Mouse (Mus musculus): ENCODE measurements around the gene Slco3a1. TPM values are rescaled to one million over a fixed set of nuclear protein-coding genes. Genes with fewer than 3 reads are reported as not detected.

Slco3a1 gene
- polyA plus RNA-seq, 1 experiment from 2014 or later: 5.6 TPM

DNA sequence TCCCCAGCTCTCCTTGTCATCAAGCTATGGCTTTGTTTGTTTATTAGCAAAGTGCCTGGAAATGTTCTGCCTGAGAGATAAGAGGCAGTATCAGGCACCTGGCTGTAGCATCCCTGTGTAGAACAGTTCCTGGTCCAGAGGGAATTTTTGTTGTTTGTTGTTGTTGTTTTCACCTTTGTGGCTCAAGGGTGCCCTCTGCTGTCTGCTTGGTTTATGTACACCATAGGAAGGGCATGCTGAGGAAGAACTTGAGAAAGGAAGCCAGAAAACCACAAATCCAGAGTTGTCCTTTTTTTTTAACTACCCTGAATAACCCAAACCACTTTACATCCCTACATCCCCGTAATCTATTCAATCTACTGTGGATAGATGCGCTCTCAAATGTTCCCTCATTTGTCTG, 191.1 kb downstream of the Slco3a1 start:
- Histone ChIP-seq H3K27ac (no peak overlapping the region), H3K4me1 (no peaks in the 10 kb centered on the region; the same call in 1 of the 2 replicates), H3K36me3 (no peaks in the 10 kb centered on the region), H3K9me3 (replicated peaks) (no peaks in the 10 kb centered on the region), H3K4me3 (no peak overlapping the region), H3K27me3 (ENCODE audit: low read depth, poor library complexity, severe bottlenecking) (peaks cover 13% of the 10 kb centered on the region)
- peak; percentile 48 for DNase-seq (ENCODE audit: low spot score)
- 81% methylated on average over 2 of the region's 2 CpGs for WGBS

DNA sequence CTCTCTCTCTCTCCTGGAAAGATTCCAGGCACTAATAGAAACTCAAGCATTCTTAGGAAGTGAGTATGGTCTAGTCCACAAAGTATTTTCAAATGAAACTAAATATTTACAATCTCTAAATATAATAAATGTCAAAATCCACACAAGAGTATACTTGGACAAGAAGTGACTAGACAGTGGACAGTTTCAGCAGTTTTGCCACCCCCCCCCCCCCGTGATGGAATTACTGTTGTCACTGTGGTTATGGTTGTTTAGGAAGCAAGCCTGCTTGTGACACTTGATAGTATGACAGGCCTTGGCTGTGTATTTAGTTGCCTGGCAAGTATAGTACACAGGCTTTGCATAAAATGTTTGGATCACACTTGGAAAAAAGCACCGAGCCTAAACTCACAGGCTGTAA, 192.9 kb downstream of the Slco3a1 start:
- H3K9me3 ChIP-seq (replicated peaks): no peaks in the 10 kb centered on the region
- 91% methylated on average over 2 of the region's 2 CpGs for WGBS

DNA sequence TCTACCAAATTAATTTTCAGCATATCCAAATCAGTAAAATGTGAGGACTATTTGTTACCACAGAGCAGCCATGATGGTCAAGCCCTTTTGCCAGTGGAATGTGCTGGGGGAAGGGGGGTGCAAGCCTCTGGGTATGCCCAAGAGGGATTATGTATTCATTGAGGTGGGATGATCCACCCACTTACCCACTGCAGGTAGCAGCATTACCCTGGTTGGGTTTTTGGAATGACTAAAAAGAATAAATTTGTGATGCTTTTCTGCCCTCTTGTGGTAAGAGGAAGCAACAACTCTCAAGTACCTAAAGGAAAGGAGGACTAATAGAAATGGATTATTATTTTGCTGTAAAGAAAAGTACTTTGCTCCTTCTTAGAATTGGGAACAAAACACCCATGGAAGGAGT, 197.6 kb downstream of the Slco3a1 start:
- Histone ChIP-seq H3K36me3 (no peaks in the 10 kb centered on the region), H3K27me3 (ENCODE audit: low read depth, poor library complexity, severe bottlenecking) (no peaks in the 10 kb centered on the region), H3K27ac (no peak overlapping the region), H3K4me3 (no peak overlapping the region), H3K4me1 (peaks cover 20% of the 10 kb centered on the region), H3K9me3 (replicated peaks) (no peaks in the 10 kb centered on the region)
- no peak for DNase-seq (ENCODE audit: low spot score)

More for the DNA sequence above, 192.9 kb downstream of the Slco3a1 start:
- DNase-seq (ENCODE audit: low spot score): no peak
- Histone ChIP-seq H3K27ac (no peak overlapping the region), H3K27me3 (ENCODE audit: low read depth, poor library complexity, severe bottlenecking) (peaks cover 2% of the 10 kb centered on the region; the same call in 1 of the 2 replicates), H3K4me1 (no peaks in the 10 kb centered on the region; the same call in 1 of the 2 replicates), H3K36me3 (no peaks in the 10 kb centered on the region), H3K4me3 (no peak overlapping the region)

DNA sequence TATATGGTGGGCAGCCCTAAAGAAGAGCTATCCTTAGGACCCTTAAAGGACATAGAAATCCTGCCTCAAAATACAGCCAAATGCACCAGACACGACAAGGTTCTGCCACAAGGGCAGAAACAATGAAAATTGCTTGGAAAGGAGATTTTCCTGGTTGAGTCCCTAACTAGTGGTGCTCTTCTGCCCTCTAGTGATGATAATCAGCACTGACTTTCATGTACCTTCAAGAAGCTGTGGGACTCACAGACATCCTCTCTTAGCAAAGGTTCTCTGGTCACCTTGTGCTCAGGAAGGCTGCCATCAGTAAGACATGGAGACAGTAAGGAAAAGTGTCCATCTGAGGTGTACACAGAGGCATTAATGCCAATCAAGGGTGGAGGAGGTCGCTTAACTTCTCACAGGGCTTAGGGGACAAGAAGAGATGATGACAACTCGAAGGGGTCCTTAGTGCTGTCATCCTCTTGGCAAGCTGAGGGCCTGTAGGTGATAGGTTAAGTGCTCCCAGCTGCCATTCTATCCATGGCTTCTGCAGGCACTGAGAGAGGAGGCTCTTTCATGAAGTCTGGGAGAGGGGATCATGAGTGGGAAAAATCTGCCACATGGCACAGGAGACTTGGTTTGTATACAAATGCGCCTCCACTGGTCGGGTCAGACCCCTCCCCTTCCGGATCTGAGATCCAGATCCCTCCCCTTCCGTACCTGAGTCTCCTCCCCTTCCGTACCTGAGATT, 199.9 kb downstream of the Slco3a1 start:
- DNase-seq (ENCODE audit: low spot score): no peak

DNA sequence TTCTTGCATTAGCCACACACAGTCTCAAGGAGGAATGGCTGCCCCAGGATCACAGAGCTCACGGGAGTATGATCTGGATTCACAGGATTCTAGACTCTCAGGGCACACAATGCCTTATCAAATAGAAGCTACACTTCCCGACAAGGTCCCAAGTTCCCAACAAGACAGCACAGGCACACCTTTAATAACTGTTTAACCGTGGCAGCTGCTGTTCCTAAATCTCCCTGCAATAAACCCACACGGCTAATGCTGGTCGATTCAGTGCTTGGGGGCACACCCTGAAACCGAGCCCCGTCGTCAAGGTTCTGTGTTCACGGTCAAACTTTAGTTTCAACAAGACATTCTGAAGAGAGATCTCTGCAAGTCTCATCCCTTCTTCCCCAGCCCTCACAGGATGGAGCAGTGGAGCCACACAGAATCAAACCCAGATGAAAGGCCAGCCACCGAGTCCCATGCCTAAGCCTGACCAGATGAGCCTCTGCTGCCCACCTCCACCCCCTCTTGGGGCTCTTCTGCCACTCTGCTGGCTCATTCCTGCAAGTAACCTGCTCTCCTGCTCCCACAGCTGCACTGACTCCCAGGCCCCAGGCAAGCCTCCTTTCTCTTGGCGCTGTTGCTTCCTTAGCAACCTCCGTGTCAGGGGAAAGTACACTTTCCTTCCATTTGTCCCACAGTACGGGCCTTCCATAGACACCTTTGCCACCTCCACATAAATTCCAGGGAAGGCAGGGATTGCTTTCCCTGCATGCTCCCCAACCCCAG, 200.7 kb downstream of the Slco3a1 start:
- 67% methylated on average over 13 of the region's 13 CpGs for WGBS
- no peaks in the 10 kb centered on the region for H3K36me3 ChIP-seq
- H3K9me3 ChIP-seq (replicated peaks): no peaks in the 10 kb centered on the region
- DNase-seq (ENCODE audit: low spot score): peak; percentile 54
- H3K4me1 ChIP-seq: peaks cover 20% of the 10 kb centered on the region
- no peak overlapping the region for H3K4me3 ChIP-seq
- H3K27ac ChIP-seq: peak overlapping the region; percentile 85
- H3K27me3 ChIP-seq (ENCODE audit: low read depth, poor library complexity, severe bottlenecking): no peaks in the 10 kb centered on the region

More for the DNA sequence above, 199.9 kb downstream of the Slco3a1 start:
- H3K4me1 ChIP-seq: peaks cover 20% of the 10 kb centered on the region
- WGBS: 54% methylated on average over 8 of the region's 8 CpGs
- H3K27me3 ChIP-seq (ENCODE audit: low read depth, poor library complexity, severe bottlenecking): no peaks in the 10 kb centered on the region
- H3K27ac ChIP-seq: peak overlapping the region; percentile 85
- no peak overlapping the region for H3K4me3 ChIP-seq
- H3K36me3 ChIP-seq: no peaks in the 10 kb centered on the region
- H3K9me3 ChIP-seq (replicated peaks): no peaks in the 10 kb centered on the region

DNA sequence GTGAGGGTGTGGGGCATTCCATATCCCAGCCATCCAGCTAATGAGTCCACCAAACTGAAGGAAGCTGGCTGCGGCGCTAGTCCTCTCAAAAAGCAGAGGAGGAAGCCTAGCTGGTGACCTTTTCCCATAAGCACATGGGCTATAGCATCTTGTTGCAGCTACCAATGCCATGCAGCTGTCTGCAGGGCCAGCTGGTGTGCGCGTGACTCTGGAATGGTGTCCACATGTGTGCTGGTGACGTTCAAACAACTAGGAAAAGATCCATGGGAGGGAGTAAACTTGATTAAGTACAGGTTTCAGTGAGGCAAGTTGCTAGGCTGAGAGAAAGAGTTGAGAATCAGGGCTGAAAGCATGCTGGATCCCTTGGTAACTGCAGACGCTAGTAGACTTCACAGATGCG, 201.3 kb downstream of the Slco3a1 start:
- DNase-seq (ENCODE audit: low spot score): peak; percentile 78
- Histone ChIP-seq H3K27me3 (ENCODE audit: low read depth, poor library complexity, severe bottlenecking) (no peaks in the 10 kb centered on the region), H3K27ac (peak overlapping the region; percentile 85), H3K36me3 (no peaks in the 10 kb centered on the region), H3K4me3 (no peak overlapping the region), H3K9me3 (replicated peaks) (no peaks in the 10 kb centered on the region), H3K4me1 (peaks cover 20% of the 10 kb centered on the region)
- WGBS: 55% methylated on average over 7 of the region's 7 CpGs

DNA sequence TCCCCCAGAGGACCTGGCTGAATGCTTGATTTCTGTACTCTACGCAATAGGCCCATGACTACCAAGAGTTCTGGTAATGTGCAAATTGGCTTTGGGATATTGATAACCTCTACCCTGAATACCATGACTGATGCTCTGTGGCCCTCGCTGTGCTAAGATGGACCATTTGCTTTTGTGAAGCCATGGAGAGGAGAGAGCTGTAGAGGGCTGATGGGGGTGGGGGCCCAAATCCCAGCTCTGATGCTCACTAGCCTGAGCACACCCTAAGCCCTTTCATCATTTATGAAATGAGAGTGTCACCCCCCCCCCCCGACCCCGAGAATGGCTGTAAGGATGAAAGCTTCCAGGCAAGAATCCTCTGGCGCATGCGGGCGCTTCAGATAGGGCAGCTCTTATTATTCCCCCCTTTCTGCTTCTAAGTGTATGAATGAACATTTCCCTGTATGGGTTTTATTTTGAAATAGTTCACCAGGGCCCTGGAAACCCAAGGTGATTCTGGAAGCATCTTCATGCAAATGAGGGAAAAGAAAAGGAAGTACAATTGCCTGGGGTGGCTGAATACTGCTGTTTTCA, 206.2 kb downstream of the Slco3a1 start:
- H3K27ac ChIP-seq: no peak overlapping the region
- H3K4me1 ChIP-seq: peaks cover 28% of the 10 kb centered on the region
- no peaks in the 10 kb centered on the region for H3K36me3 ChIP-seq
- no peak overlapping the region for H3K4me3 ChIP-seq
- H3K9me3 ChIP-seq (replicated peaks): no peaks in the 10 kb centered on the region
- 92% methylated on average over 7 of the region's 7 CpGs for WGBS
- no peak for DNase-seq (ENCODE audit: low spot score)
- H3K27me3 ChIP-seq (ENCODE audit: low read depth, poor library complexity, severe bottlenecking): no peaks in the 10 kb centered on the region

DNA sequence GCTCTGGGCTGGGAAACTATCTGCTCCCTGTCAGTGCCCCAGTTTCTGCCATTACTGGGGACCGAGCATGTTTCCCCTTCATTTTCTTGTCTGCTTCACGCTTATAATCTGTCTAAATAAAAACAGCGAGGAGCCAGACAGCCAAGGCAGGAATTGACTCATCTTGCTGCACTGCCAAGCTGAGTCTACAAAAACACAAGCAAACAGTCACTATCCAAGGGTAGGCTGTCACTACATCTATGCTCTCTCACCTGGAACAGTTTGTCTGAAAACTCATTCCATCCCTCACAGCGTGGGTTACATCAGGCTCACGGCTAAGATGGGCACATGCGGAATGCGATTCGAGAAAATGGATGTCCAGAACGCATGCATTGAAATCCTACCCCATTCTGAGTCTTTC, 207.6 kb downstream of the Slco3a1 start:
- DNase-seq (ENCODE audit: low spot score): no peak
- Histone ChIP-seq H3K27ac (peak overlapping the region; percentile 76; the same call in 1 of the 2 replicates), H3K4me1 (peaks cover 21% of the 10 kb centered on the region), H3K36me3 (no peaks in the 10 kb centered on the region), H3K27me3 (ENCODE audit: low read depth, poor library complexity, severe bottlenecking) (no peaks in the 10 kb centered on the region), H3K4me3 (no peak overlapping the region), H3K9me3 (replicated peaks) (no peaks in the 10 kb centered on the region)
- WGBS: 91% methylated on average over 9 of the region's 9 CpGs

DNA sequence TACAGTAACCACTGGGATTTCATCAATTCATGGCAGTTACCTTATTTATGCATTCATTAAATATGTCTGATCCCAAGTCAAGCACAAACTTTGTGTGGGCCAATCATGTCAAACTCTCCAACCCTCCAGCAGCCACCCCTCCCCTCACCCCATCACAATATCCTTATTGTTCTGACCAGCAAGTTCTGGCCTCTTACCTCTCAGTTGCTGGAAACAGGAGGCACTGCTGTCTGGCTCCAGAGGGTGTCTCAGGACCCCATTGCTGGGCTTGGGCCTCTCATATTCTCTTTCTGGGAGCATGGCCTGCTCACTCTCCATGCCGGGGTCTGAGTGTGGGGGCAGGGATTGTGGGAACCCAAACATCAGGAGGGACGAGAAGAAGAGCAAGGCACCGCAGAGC, 208.1 kb downstream of the Slco3a1 start:
- DNase-seq (ENCODE audit: low spot score): no peak
- Histone ChIP-seq H3K36me3 (no peaks in the 10 kb centered on the region), H3K4me1 (peaks cover 27% of the 10 kb centered on the region), H3K27me3 (ENCODE audit: low read depth, poor library complexity, severe bottlenecking) (no peaks in the 10 kb centered on the region), H3K4me3 (no peak overlapping the region), H3K9me3 (replicated peaks) (no peaks in the 10 kb centered on the region), H3K27ac (peak overlapping the region; percentile 76)
- 83% methylated on average over 3 of the region's 3 CpGs for WGBS

DNA sequence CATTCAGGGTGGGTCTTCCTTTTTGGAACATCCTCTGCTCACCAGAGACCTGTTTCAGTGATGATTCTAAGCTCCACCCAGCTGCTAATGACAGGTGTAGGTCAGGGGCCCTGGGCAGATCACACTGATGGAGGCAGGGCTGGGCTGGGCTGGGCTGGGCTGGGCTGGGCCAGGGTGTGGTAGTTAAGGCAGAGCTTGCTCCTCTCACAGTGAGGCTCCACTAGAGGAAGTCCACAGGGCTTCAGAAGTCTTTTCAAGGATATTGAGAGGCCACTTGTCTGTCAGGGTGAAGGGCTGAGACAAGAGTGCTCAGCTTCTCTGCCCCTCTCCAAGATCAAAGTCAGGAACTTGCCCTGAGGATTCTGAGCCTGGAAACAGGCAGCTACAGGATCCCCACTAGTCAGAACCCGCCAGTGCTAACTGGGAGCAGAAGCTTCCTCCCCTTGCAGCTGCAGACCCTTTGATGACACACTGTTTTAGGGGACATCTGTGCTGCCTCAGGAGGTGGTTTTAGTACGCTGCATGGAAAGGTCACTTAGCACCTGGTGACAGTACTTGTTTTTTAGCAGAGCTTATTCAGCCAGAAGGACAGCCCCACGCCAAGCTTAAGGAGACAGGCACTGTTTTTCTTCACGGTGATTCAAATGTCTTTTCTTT, 213.3 kb downstream of the Slco3a1 start:
- 24% methylated on average over 4 of the region's 4 CpGs for WGBS
- Histone ChIP-seq H3K4me1 (peaks cover 24% of the 10 kb centered on the region), H3K9me3 (replicated peaks) (no peaks in the 10 kb centered on the region), H3K27me3 (ENCODE audit: low read depth, poor library complexity, severe bottlenecking) (no peaks in the 10 kb centered on the region), H3K27ac (peak overlapping the region; percentile 53), H3K4me3 (no peak overlapping the region), H3K36me3 (no peaks in the 10 kb centered on the region)
- DNase-seq (ENCODE audit: low spot score): peak; percentile 49

DNA sequence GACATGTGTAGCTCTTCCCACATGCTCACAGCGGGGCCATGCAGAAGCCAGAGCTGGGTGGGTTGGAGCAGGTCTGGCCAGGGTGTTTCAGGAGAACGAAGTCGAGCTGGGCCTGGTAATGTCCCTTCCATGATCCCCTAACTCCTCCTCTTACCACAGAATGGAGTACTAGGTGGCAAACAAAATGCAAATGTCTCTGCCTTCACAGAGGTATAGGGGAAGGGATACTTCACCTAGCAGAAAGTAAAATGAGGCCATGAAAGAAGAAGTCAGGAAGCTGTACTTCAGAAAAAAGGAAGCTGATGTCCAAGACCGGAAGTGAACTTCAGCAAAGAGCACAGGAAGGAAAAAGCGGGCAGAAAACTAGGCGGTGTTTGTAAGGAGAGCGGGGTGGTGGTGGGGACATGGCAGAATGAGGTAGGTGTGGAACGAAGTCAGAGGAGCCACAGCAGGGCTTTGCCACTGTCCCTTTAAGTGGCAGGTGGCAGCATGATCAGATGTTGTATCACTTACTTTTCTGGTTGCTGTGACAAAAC, 214.1 kb downstream of the Slco3a1 start:
- 90% methylated on average over 8 of the region's 8 CpGs for WGBS
- H3K4me3 ChIP-seq: no peak overlapping the region
- H3K9me3 ChIP-seq (replicated peaks): no peaks in the 10 kb centered on the region
- H3K27me3 ChIP-seq (ENCODE audit: low read depth, poor library complexity, severe bottlenecking): no peaks in the 10 kb centered on the region
- no peaks in the 10 kb centered on the region for H3K36me3 ChIP-seq
- peaks cover 16% of the 10 kb centered on the region for H3K4me1 ChIP-seq
- no peak overlapping the region for H3K27ac ChIP-seq
- no peak for DNase-seq (ENCODE audit: low spot score)

DNA sequence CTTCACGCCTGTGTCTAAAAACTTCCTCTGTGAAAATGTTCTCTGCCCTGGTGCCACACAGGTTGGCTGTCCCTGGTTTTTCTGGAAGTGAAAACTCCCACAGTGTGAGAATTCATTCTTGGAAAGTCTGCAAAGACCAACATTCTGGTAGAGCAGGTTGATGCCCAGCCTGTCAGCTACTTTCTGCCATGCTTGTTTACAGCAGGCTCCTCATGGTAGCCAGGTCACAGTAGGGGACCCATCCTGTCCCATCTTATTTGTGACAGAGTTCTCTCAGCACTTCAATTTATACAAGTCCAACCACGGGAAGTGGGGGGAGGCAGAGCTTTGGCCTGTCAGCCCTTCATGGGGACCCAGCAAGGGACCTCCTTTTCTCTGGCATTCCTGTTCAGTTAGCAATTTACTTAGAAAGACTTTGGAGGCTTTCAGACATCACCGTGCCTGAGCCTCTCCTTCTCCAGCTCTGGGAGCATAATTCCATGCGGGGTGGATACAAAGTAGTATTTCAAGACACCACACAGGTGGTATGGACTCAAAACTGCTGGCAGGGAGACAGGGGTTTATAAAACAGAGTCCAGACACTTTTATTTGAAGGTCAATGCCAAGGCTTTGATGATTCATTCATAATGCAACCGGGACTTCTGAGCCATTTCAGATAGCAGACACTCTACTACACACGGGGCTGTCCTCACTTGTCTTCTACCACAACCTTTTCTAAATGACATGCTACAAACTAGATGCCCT, 216.7 kb downstream of the Slco3a1 start:
- Histone ChIP-seq H3K4me1 (peaks cover 15% of the 10 kb centered on the region), H3K4me3 (no peak overlapping the region), H3K27ac (no peak overlapping the region), H3K36me3 (no peaks in the 10 kb centered on the region), H3K9me3 (replicated peaks) (no peaks in the 10 kb centered on the region), H3K27me3 (ENCODE audit: low read depth, poor library complexity, severe bottlenecking) (no peaks in the 10 kb centered on the region)
- 88% methylated on average over 6 of the region's 6 CpGs for WGBS
- DNase-seq (ENCODE audit: low spot score): no peak

All from limb, embryonic 10.5 days (tissue).